Mouse (Mus musculus) heart, postnatal 14 days (tissue): ENCODE measurements at regions not wholly inside any gene's neighbourhood (a gene's known extent, or its start where the extent isn't known, plus 50 kb on each side); places are given as distances from the start of the nearest gene placed in this dataset.
A peak's percentile ranks its signal among the peaks of the same experiment; 100 is the strongest.

Source experiments
- DNase-seq, 2 experiments: peaks; one replicate each; pipeline ENCODE4 v3.0.0; 2021 to 2022
- intact Hi-C: fragments of 180-260 bp; cut with DNase I; formaldehyde crosslinking; loops from one replicate; pipeline ENCODE4 v1.15.1; 2025

GRCm38 (mm10) chr7:36352761-36353160, 345.2 kb upstream of the Tshz3 start:
- no peak for DNase-seq
- intact Hi-C loops, result no loop called here

GRCm38 (mm10) chr7:36350616-36351015, 347.3 kb upstream of the Tshz3 start:
- intact Hi-C loops, result no loop called here
- no peak for DNase-seq

- intact Hi-C loops, result no loop called here
- DNase-seq, result no peak
Observed at GRCm38 (mm10) chr7:36348195-36348594, 349.7 kb upstream of the Tshz3 start.

- DNase-seq, result no peak
- intact Hi-C loops, result no loop called here
Observed at GRCm38 (mm10) chr7:36334857-36335256, 363.1 kb upstream of the Tshz3 start.

GRCm38 (mm10) chr7:36334091-36334490, 363.8 kb upstream of the Tshz3 start:
- intact Hi-C loops, result no loop called here
- no peak for DNase-seq

GRCm38 (mm10) chr7:36332633-36333032, 365.3 kb upstream of the Tshz3 start:
- DNase-seq, result no peak
- intact Hi-C loops, result no loop called here

GRCm38 (mm10) chr7:36328141-36328540, 369.8 kb upstream of the Tshz3 start:
- intact Hi-C loops, result no loop called here
- no peak for DNase-seq

- no peak for DNase-seq
- intact Hi-C loops, result no loop called here
Observed at GRCm38 (mm10) chr7:36324035-36324434, 373.9 kb upstream of the Tshz3 start.

GRCm38 (mm10) chr7:36322181-36322580, 375.7 kb upstream of the Tshz3 start:
- intact Hi-C loops, result no loop called here
- DNase-seq, result no peak

- intact Hi-C loops, result no loop called here
- peak; percentile 74 to 77 for DNase-seq
Observed at GRCm38 (mm10) chr7:36317466-36318212, 380.3 kb upstream of the Tshz3 start.

GRCm38 (mm10) chr7:36313751-36314150, 384.2 kb upstream of the Tshz3 start:
- intact Hi-C loops, result no loop called here
- no peak for DNase-seq

- intact Hi-C loops, result no loop called here
- peak; percentile 42 to 59 for DNase-seq
Observed at GRCm38 (mm10) chr7:36309761-36310605, 387.9 kb upstream of the Tshz3 start.

GRCm38 (mm10) chr7:36308726-36309125, 389.2 kb upstream of the Tshz3 start:
- DNase-seq, result no peak
- intact Hi-C loops, result no loop called here

GRCm38 (mm10) chr7:36308106-36308620, 389.8 kb upstream of the Tshz3 start:
- DNase-seq, result no peak
- intact Hi-C loops, result no loop called here

- intact Hi-C loops, result no loop called here
- DNase-seq, result no peak
Observed at GRCm38 (mm10) chr7:36277275-36277674, 420.6 kb upstream of the Tshz3 start.

GRCm38 (mm10) chr7:36268966-36269365, 429.0 kb upstream of the Tshz3 start:
- no peak for DNase-seq
- intact Hi-C loops, result no loop called here

GRCm38 (mm10) chr7:36265163-36265823, 432.6 kb upstream of the Tshz3 start:
- no peak for DNase-seq
- intact Hi-C loops, result no loop called here

- intact Hi-C loops, result no loop called here
Observed at GRCm38 (mm10) chr7:36262124-36262710, 435.7 kb upstream of the Tshz3 start.

GRCm38 (mm10) chr7:36257102-36257501, 440.8 kb upstream of the Tshz3 start:
- no peak for DNase-seq
- intact Hi-C loops, result no loop called here

More at GRCm38 (mm10) chr7:36262124-36262710, 435.7 kb upstream of the Tshz3 start:
- DNase-seq, result no peak

- peak; percentile 23 to 26 for DNase-seq
- intact Hi-C loops, result no loop called here
Observed at GRCm38 (mm10) chr7:36247356-36247755, 444.6 kb upstream of the Zfp507 start.

GRCm38 (mm10) chr7:36236673-36237072, 433.9 kb upstream of the Zfp507 start:
- no peak for DNase-seq
- intact Hi-C loops, result no loop called here
